Mouse (Mus musculus) MEL (cell line): ENCODE measurements around the gene Aatf.

ENCODE experiments used
- POLR2A ChIP-seq, 2 experiments: IDR thresholded peaks; 2 replicates each; pipeline ENCODE4 v1.6.1; 2011 to 2012; ENCODE audit warnings: low read length in 2 of 2, mild to moderate bottlenecking in 2 of 2, control low read depth in 1 of 2, improper control_type of control experiment in 1 of 2, low read depth in 1 of 2, moderate library complexity in 1 of 2; ENCODE audit not compliant: control insufficient read depth in 1 of 2, insufficient read depth in 1 of 2, poor library complexity in 1 of 2
- ZNF384 ChIP-seq: IDR thresholded peaks from 2 replicates; pipeline ENCODE4 v1.6.1; 2012; ENCODE audit warnings: low read depth, mild to moderate bottlenecking, inconsistent platforms, low read length, improper control_type of control experiment

DNA sequence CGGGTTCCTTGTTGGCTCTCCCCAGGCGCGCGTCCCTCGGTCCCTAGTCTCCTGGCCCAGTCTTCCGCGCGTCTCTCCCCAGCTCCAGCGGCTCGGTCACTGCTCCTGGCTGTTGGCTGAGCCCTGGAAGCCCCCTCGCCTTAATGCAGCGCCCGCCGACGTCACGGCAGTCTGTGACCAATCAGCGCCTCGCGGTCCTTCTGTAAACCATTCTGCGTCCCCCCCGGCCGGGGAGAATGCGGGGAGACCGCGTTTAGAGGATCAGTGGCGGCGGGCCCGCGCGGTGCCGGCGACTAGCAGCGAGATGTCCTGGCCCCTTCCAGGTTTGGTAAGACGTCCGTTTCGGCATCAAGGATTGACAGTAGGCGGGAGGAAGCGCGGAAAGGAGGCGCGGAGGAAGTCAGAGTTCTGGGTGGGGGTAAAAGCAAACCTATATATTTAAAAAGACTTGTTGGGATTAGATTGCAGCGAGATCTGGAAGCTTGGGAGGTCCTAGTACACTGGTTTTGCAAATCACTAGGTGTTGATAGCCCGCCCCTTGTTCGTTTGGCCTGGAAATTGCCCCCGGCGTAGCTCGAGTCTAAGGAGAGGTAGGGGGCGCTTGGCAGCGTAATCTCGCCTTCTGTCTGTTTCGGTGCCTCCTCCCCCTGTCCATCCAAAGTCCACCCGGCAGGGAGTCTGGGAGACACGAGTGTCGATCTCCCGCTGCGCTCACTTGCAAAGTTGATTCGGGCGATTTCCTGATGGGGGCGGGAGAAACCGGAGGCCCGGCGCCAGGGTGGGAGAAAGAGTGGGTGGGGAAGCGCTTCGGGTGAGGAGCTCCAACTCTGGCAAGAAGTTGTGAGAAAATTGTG is 12.3 kb upstream of the Aatf start, which contains the start of gene Lhx1:
- TF ChIP-seq POLR2A (IDR thresholded peaks at IDR 0.05; ENCODE audit: control insufficient read depth in 1 of 2, insufficient read depth in 1 of 2, low read depth in 1 of 2, low read length in 2 of 2, poor library complexity in 1 of 2) (no peak), ZNF384 (no peak)
